Mouse (Mus musculus): ENCODE measurements around the gene Marveld3. TPM values are rescaled to one million over a fixed set of nuclear protein-coding genes. Genes with fewer than 3 reads are reported as not detected.

Marveld3 gene
- polyA plus RNA-seq (2015; fragmentation: Nextera tagmentation; extraction: Ambion mirVana): 1.6 and 1.7 TPM in 2 replicates

GRCm38 (mm10) chr8:109961693-109962367, at the start of gene Marveld3:
Gene Marveld3, minus strand, starts transcription at chr8:109962203.

GRCm38 (mm10) chr8:109990224-109990623, 28.2 kb upstream of the Marveld3 start, which contains the start of gene Tat:
Gene Tat, plus strand, starts transcription at chr8:109990437.

Other genes with a start within 250 kb of the Marveld3 start
- gene Atxn1l, start 224.5 kb downstream of the Marveld3 start, polyA plus RNA-seq (2015; fragmentation: Nextera tagmentation; extraction: Ambion mirVana): 2.3 and 2.7 TPM in 2 replicates
- 31.9 and 32.2 TPM in 2 replicates for gene Ap1g1, start 183.6 kb downstream of the Marveld3 start, polyA plus RNA-seq (2015; fragmentation: Nextera tagmentation; extraction: Ambion mirVana)
- gene Phlpp2, start 93.7 kb downstream of the Marveld3 start, polyA plus RNA-seq (2015; fragmentation: Nextera tagmentation; extraction: Ambion mirVana): 4.2 and 5.0 TPM in 2 replicates
- not detected in 2 replicates for gene Tat, start 28.2 kb upstream of the Marveld3 start, polyA plus RNA-seq (2015; fragmentation: Nextera tagmentation; extraction: Ambion mirVana)
- not detected in 2 replicates for gene Chst4, start 77.5 kb upstream of the Marveld3 start, polyA plus RNA-seq (2015; fragmentation: Nextera tagmentation; extraction: Ambion mirVana)
- gene Zfp612, start 117.5 kb upstream of the Marveld3 start, polyA plus RNA-seq (2015; fragmentation: Nextera tagmentation; extraction: Ambion mirVana): 17.2 and 19.5 TPM in 2 replicates
- not detected in 2 replicates for gene Gm21964, start 139.0 kb upstream of the Marveld3 start, polyA plus RNA-seq (2015; fragmentation: Nextera tagmentation; extraction: Ambion mirVana)
- gene Gm17720, start 140.6 kb upstream of the Marveld3 start, polyA plus RNA-seq (2015; fragmentation: Nextera tagmentation; extraction: Ambion mirVana): not detected in 2 replicates
- 96.3 and 111 TPM in 2 replicates for gene Calb2, start 206.0 kb upstream of the Marveld3 start, polyA plus RNA-seq (2015; fragmentation: Nextera tagmentation; extraction: Ambion mirVana)